Mouse (Mus musculus): ENCODE results near the gene 2810004N23Rik. TPM values are rescaled to one million over a fixed set of nuclear protein-coding genes. Genes with fewer than 3 reads are reported as not detected.

Gene 2810004N23Rik
- polyA plus RNA-seq (2012; rRNA removed): 19.9 and 20.9 TPM in 2 replicates

GRCm38 (mm10) chr8:124862321-124863162 lies at the start of gene 2810004N23Rik, which contains the start of gene Gnpat:
Gene 2810004N23Rik, minus strand, starts transcription at chr8:124863120.
Gene Gnpat, plus strand, starts transcription at chr8:124863033.

GRCm38 (mm10) chr8:124897386-124898250 lies 34.7 kb upstream of the 2810004N23Rik start, which contains the start of the genes Exoc8 and Sprtn:
Gene Exoc8, minus strand, starts transcription at chr8:124897705.
Gene Sprtn, plus strand, starts transcription at chr8:124897886.

GRCm38 (mm10) chr8:124792708-124793107 lies 70.2 kb downstream of the 2810004N23Rik start, which contains the start of gene Trim67:
Gene Trim67, plus strand, starts transcription at chr8:124793092.

Other genes starting within 250 kb of the 2810004N23Rik start
- gene 2310022B05Rik, start 199.8 kb downstream of the 2810004N23Rik start, polyA plus RNA-seq (2012; rRNA removed): 73.5 and 80.2 TPM in 2 replicates
- 60.5 and 63.7 TPM in 2 replicates for gene Ttc13, start 141.1 kb downstream of the 2810004N23Rik start, polyA plus RNA-seq (2012; rRNA removed)
- gene Arv1, start 141.0 kb downstream of the 2810004N23Rik start, polyA plus RNA-seq (2012; rRNA removed): 37.7 and 42.4 TPM in 2 replicates
- gene Fam89a, start 111.3 kb downstream of the 2810004N23Rik start, polyA plus RNA-seq (2012; rRNA removed): 0.49 and 0.72 TPM in 2 replicates
- gene Trim67, start 70.0 kb downstream of the 2810004N23Rik start, polyA plus RNA-seq (2012; rRNA removed): 67.8 and 91.8 TPM in 2 replicates
- gene Gnpat, start 87 bp downstream of the 2810004N23Rik start, polyA plus RNA-seq (2012; rRNA removed): 78.5 and 83.7 TPM in 2 replicates
- gene Exoc8, start 34.6 kb upstream of the 2810004N23Rik start, polyA plus RNA-seq (2012; rRNA removed): 15.1 and 15.3 TPM in 2 replicates
- gene Sprtn, start 34.8 kb upstream of the 2810004N23Rik start, polyA plus RNA-seq (2012; rRNA removed): 18.0 and 19.5 TPM in 2 replicates
- 56.6 and 56.8 TPM in 2 replicates for gene Egln1, start 86.2 kb upstream of the 2810004N23Rik start, polyA plus RNA-seq (2012; rRNA removed)
- 154 and 181 TPM in 2 replicates for gene Tsnax, start 149.9 kb upstream of the 2810004N23Rik start, polyA plus RNA-seq (2012; rRNA removed)
- gene Disc1, start 191.1 kb upstream of the 2810004N23Rik start, polyA plus RNA-seq (2012; rRNA removed): 1.8 and 1.9 TPM in 2 replicates